Mouse (Mus musculus): Measurements from ENCODE around the gene Vmn1r33. TPM values are rescaled to one million over a fixed set of nuclear protein-coding genes. Genes with fewer than 3 reads are reported as not detected.

Vmn1r33 gene
- polyA plus RNA-seq (2017; shearing (Covaris generic)): not detected

GRCm38 (mm10) chr6:66618182-66618581, at the start of gene Vmn1r33:
Gene Vmn1r33, minus strand, starts transcription at chr6:66618282.

GRCm38 (mm10) chr6:66643779-66644178, 25.7 kb upstream of the Vmn1r33 start, which contains the start of gene Vmn1r34:
Gene Vmn1r34, minus strand, starts transcription at chr6:66643879.

Other genes with a start within 250 kb of the Vmn1r33 start
- gene Mad2l1, start 82.9 kb downstream of the Vmn1r33 start, polyA plus RNA-seq (2017; shearing (Covaris generic)): 10 to 100 TPM; 34.7 to 35.9 TPM
- gene Vmn1r32, start 58.2 kb downstream of the Vmn1r33 start, polyA plus RNA-seq (2017; shearing (Covaris generic)): under 1 TPM in 1 of 2 experiments, not detected in 1; 0.23 TPM
- gene Vmn1r34, start 25.6 kb upstream of the Vmn1r33 start, polyA plus RNA-seq (2017; shearing (Covaris generic)): not detected
- not detected for gene Vmn1r35, start 67.6 kb upstream of the Vmn1r33 start, polyA plus RNA-seq (2017; shearing (Covaris generic))
- gene Vmn1r36, start 100.9 kb upstream of the Vmn1r33 start, polyA plus RNA-seq (2017; shearing (Covaris generic)): not detected
- not detected for gene Vmn1r37, start 111.1 kb upstream of the Vmn1r33 start, polyA plus RNA-seq (2017; shearing (Covaris generic))
- not detected for gene Vmn1r38, start 164.3 kb upstream of the Vmn1r33 start, polyA plus RNA-seq (2017; shearing (Covaris generic))
- gene Vmn1r39, start 192.3 kb upstream of the Vmn1r33 start, polyA plus RNA-seq (2017; shearing (Covaris generic)): not detected